Mouse (Mus musculus) neural tube, embryonic 11.5 days (tissue): Measurements from ENCODE around the gene Ptpdc1. TPM values are rescaled to one million over a fixed set of nuclear protein-coding genes. Genes with fewer than 3 reads are reported as not detected.

Experiments
- ATAC-seq: fragments of 200-750 bp; cut with Nextera tagmentation; 2 replicates; pipeline ENCODE4 v1.8.0; 2017; ENCODE audit warnings: moderate number of reproducible peaks, mild to moderate bottlenecking, moderate TSS enrichment, moderate library complexity; ENCODE audit not compliant: insufficient read depth, low FRiP score, low TSS enrichment
- DNase-seq: peaks from one replicate; pipeline ENCODE4 v3.0.0-alpha.2; 2015; ENCODE audit warnings: low spot score
- H3K27ac ChIP-seq: fragments of 300-500 bp; sonication (generic); 2 replicates; pipeline ENCODE4 v1.5.1; 2014; ENCODE audit warnings: low read depth, mild to moderate bottlenecking, low read length
- H3K27me3 ChIP-seq: fragments of 300-500 bp; sonication (generic); 2 replicates; pipeline ENCODE4 v1.6.1; 2014; ENCODE audit warnings: mild to moderate bottlenecking, low read length, mixed read lengths; ENCODE audit not compliant: control insufficient read depth, insufficient read depth
- H3K36me3 ChIP-seq: fragments of 300-500 bp; sonication (generic); 2 replicates; pipeline ENCODE4 v1.6.1; 2014; ENCODE audit warnings: mild to moderate bottlenecking, low read length, moderate library complexity, mixed read lengths; ENCODE audit not compliant: control insufficient read depth, insufficient read depth
- H3K4me1 ChIP-seq: fragments of 300-500 bp; sonication (generic); 2 replicates; pipeline ENCODE4 v1.6.1; 2014; ENCODE audit warnings: low read length, mixed read lengths; ENCODE audit not compliant: control insufficient read depth, insufficient read depth
- H3K4me2 ChIP-seq: fragments of 300-500 bp; sonication (generic); 2 replicates; pipeline ENCODE4 v1.6.1; 2014; ENCODE audit warnings: low read depth, mild to moderate bottlenecking, moderate library complexity
- H3K4me3 ChIP-seq: fragments of 300-500 bp; sonication (generic); 2 replicates; pipeline ENCODE4 v1.5.1; 2014; ENCODE audit warnings: low read depth, low read length
- H3K9ac ChIP-seq: fragments of 300-500 bp; sonication (generic); 2 replicates; pipeline ENCODE4 v1.6.1; 2014; ENCODE audit warnings: mild to moderate bottlenecking, low read length
- H3K9me3 ChIP-seq: fragments of 300-500 bp; sonication (generic); 2 replicates; pipeline ENCODE4 v1.6.1; 2016; ENCODE audit warnings: low read length; ENCODE audit not compliant: control insufficient read depth
- WGBS: fragments of 180-500 bp; shearing (Covaris S2); extraction: QIAGEN DNeasy Blood & Tissue Kit; methylation state at CpG from one replicate; pipeline ENCODE4 v1.1.7; 2014; 5-methylcytosine and 5-hydroxymethylcytosine counted together
- polyA plus RNA-seq: library from polyadenylated mRNA; unstranded; fragments of >200 nt; fragmentation: Nextera tagmentation; extraction: Ambion mirVana; gene quantifications from 2 replicates; pipeline ENCODE4 v1.2.1, GENCODE M21; 2014

Gene Ptpdc1
- polyA plus RNA-seq, 1 experiment from 2014 or later, result 14.5 TPM

- H3K4me3 ChIP-seq, result no peak overlapping the region
- H3K9me3 ChIP-seq, result no peaks in the 10 kb centered on the region
- no peaks in the 10 kb centered on the region for H3K36me3 ChIP-seq
- peaks cover 95% of the 10 kb centered on the region for H3K27me3 ChIP-seq
- H3K27ac ChIP-seq, result no peak overlapping the region
- ATAC-seq (no peak), DNase-seq (no peak)
- WGBS, result 1% methylated on average over 38 of the region's 38 CpGs
- peak overlapping the region; percentile 3; the same call in 1 of the 2 replicates for H3K4me2 ChIP-seq
- H3K4me1 ChIP-seq, result peaks cover 9% of the 10 kb centered on the region
- no peak overlapping the region for H3K9ac ChIP-seq
Measured at GRCm38 (mm10) chr13:48659254-48660220, 34.1 kb upstream of the Ptpdc1 start.

- Histone ChIP-seq H3K4me2 (no peak overlapping the region), H3K4me3 (no peak overlapping the region; the same call in 1 of the 2 replicates), H3K36me3 (no peaks in the 10 kb centered on the region), H3K27ac (no peak overlapping the region), H3K9ac (no peak overlapping the region), H3K9me3 (no peaks in the 10 kb centered on the region), H3K4me1 (peaks cover 9% of the 10 kb centered on the region), H3K27me3 (peaks cover 87% of the 10 kb centered on the region)
- DNase-seq (peak; percentile 48), ATAC-seq (no peak)
- under 1% methylated on average over 33 of the region's 33 CpGs for WGBS
Measured at GRCm38 (mm10) chr13:48658588-48659253, 33.3 kb upstream of the Ptpdc1 start.

GRCm38 (mm10) chr13:48657791-48658190 lies 32.3 kb upstream of the Ptpdc1 start:
- Histone ChIP-seq H3K27ac (no peak overlapping the region), H3K4me2 (no peak overlapping the region), H3K9me3 (no peaks in the 10 kb centered on the region), H3K9ac (no peak overlapping the region), H3K36me3 (no peaks in the 10 kb centered on the region), H3K4me3 (no peak overlapping the region), H3K27me3 (peaks cover 87% of the 10 kb centered on the region), H3K4me1 (peaks cover 3% of the 10 kb centered on the region)
- DNase-seq (peak; percentile 28), ATAC-seq (no peak)
- 2% methylated on average over 9 of the region's 9 CpGs for WGBS

GRCm38 (mm10) chr13:48655637-48656036 lies 30.2 kb upstream of the Ptpdc1 start:
- DNase-seq, result peak; percentile 75
- Histone ChIP-seq H3K27ac (no peak overlapping the region), H3K4me1 (no peaks in the 10 kb centered on the region), H3K9me3 (no peaks in the 10 kb centered on the region), H3K27me3 (peaks cover 65% of the 10 kb centered on the region), H3K36me3 (no peaks in the 10 kb centered on the region), H3K4me2 (no peak overlapping the region), H3K4me3 (no peak overlapping the region), H3K9ac (no peak overlapping the region)
- under 1% methylated on average over 8 of the region's 8 CpGs for WGBS
- ATAC-seq, result 0 out of 2 replicates have a peak, but pooled peaks have one; percentile 48

- Histone ChIP-seq H3K9me3 (no peaks in the 10 kb centered on the region), H3K4me2 (no peak overlapping the region), H3K4me3 (no peak overlapping the region), H3K9ac (no peak overlapping the region), H3K27me3 (peaks cover 50% of the 10 kb centered on the region), H3K4me1 (no peaks in the 10 kb centered on the region), H3K36me3 (no peaks in the 10 kb centered on the region), H3K27ac (no peak overlapping the region)
- no peak for ATAC-seq
- DNase-seq, result peak; percentile 75
- WGBS, result 10% methylated on average over 14 of the region's 14 CpGs
Measured at GRCm38 (mm10) chr13:48653788-48654770, 28.6 kb upstream of the Ptpdc1 start.

GRCm38 (mm10) chr13:48651132-48652065 lies 25.9 kb upstream of the Ptpdc1 start:
- Histone ChIP-seq H3K4me1 (no peaks in the 10 kb centered on the region), H3K27me3 (peaks cover 23% of the 10 kb centered on the region), H3K9ac (no peak overlapping the region), H3K36me3 (no peaks in the 10 kb centered on the region), H3K4me2 (no peak overlapping the region), H3K9me3 (no peaks in the 10 kb centered on the region), H3K4me3 (no peak overlapping the region), H3K27ac (no peak overlapping the region)
- WGBS, result 71% methylated on average over 6 of the region's 6 CpGs
- ATAC-seq, result no peak
- DNase-seq, result no peak

GRCm38 (mm10) chr13:48650615-48651014 lies 25.2 kb upstream of the Ptpdc1 start:
- 0% methylated on average over 1 of the region's 1 CpGs for WGBS
- no peak overlapping the region for H3K4me3 ChIP-seq
- ATAC-seq (no peak), DNase-seq (no peak)
- H3K9me3 ChIP-seq, result no peaks in the 10 kb centered on the region
- no peak overlapping the region for H3K9ac ChIP-seq
- H3K4me1 ChIP-seq, result no peaks in the 10 kb centered on the region
- H3K36me3 ChIP-seq, result no peaks in the 10 kb centered on the region
- no peak overlapping the region for H3K4me2 ChIP-seq
- H3K27me3 ChIP-seq, result peaks cover 16% of the 10 kb centered on the region
- H3K27ac ChIP-seq, result no peak overlapping the region
